Mouse (Mus musculus): ENCODE measurements around the gene Phf8. TPM values are rescaled to one million over a fixed set of nuclear protein-coding genes. Genes with fewer than 3 reads are reported as not detected.

Phf8 gene
- polyA plus RNA-seq, 1 experiment from 2014 or later: 19.0 TPM

GRCm38 (mm10) chrX:151553356-151553755 is 32.9 kb downstream of the Phf8 start:
- no peaks in the 10 kb centered on the region for H3K9me3 ChIP-seq (replicated peaks)
- H3K27me3 ChIP-seq (replicated peaks): no peaks in the 10 kb centered on the region
- H3K27ac ChIP-seq (ENCODE audit: poor library complexity, severe bottlenecking): no peak overlapping the region
- H3K9ac ChIP-seq: no peak overlapping the region
- no peak overlapping the region for H3K4me2 ChIP-seq
- 0 out of 2 replicates have a peak, but pooled peaks cover 9% of the 10 kb centered on the region for H3K36me3 ChIP-seq
- WGBS: 83% methylated on average over 4 of the region's 4 CpGs
- no peak for ATAC-seq (ENCODE audit: insufficient number of reproducible peaks, low FRiP score)
- H3K4me1 ChIP-seq (replicated peaks): no peaks in the 10 kb centered on the region
- H3K4me3 ChIP-seq: no peak overlapping the region

DNA sequence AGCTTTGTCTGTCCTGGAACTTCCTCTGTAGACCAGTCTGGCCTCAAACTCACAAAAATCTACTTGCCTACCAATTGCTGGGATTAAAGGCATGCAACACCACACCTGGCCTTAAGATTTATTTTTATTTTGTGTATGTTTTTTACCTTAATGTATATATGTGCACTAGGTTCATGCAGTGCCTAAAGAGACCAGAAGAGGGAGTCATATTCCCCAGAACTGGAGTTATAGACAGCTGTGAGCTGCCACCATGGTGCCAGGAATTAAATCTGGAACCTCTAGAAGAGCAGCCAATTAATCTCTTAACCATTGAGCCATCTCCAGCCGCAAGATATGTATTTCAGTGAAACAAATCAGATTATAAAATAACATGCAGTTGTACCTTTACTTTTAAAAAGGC is 54.7 kb downstream of the Phf8 start:
- Histone ChIP-seq H3K4me3 (no peak overlapping the region), H3K4me2 (no peak overlapping the region), H3K27ac (ENCODE audit: poor library complexity, severe bottlenecking) (no peak overlapping the region), H3K27me3 (replicated peaks) (no peaks in the 10 kb centered on the region), H3K9ac (no peak overlapping the region), H3K36me3 (peaks cover 16% of the 10 kb centered on the region), H3K9me3 (replicated peaks) (no peaks in the 10 kb centered on the region), H3K4me1 (replicated peaks) (no peaks in the 10 kb centered on the region)
- 97% methylated on average over 1 of the region's 1 CpGs for WGBS
- ATAC-seq (ENCODE audit: insufficient number of reproducible peaks, low FRiP score): no peak

- 63% methylated on average over 2 of the region's 2 CpGs for WGBS
These were observed 122.9 kb downstream of the Phf8 start for GRCm38 (mm10) chrX:151643386-151643785.

GRCm38 (mm10) chrX:151653744-151654143 is 133.3 kb downstream of the Phf8 start:
- no peak for ATAC-seq (ENCODE audit: insufficient number of reproducible peaks, low FRiP score)
- H3K27ac ChIP-seq (ENCODE audit: poor library complexity, severe bottlenecking): no peak overlapping the region
- H3K4me2 ChIP-seq: no peak overlapping the region
- no peaks in the 10 kb centered on the region for H3K27me3 ChIP-seq (replicated peaks)
- H3K9ac ChIP-seq: no peak overlapping the region
- no peaks in the 10 kb centered on the region for H3K4me1 ChIP-seq (replicated peaks)
- no peaks in the 10 kb centered on the region for H3K36me3 ChIP-seq
- no peaks in the 10 kb centered on the region for H3K9me3 ChIP-seq (replicated peaks)
- no peak overlapping the region for H3K4me3 ChIP-seq
- WGBS: 52% methylated on average over 2 of the region's 2 CpGs

More at GRCm38 (mm10) chrX:151643386-151643785, 122.9 kb downstream of the Phf8 start:
- Histone ChIP-seq H3K9ac (no peak overlapping the region), H3K9me3 (replicated peaks) (no peaks in the 10 kb centered on the region), H3K4me2 (no peak overlapping the region), H3K4me1 (replicated peaks) (no peaks in the 10 kb centered on the region), H3K27ac (ENCODE audit: poor library complexity, severe bottlenecking) (no peak overlapping the region), H3K27me3 (replicated peaks) (peaks cover 4% of the 10 kb centered on the region; the same call in 1 of the 2 replicates), H3K4me3 (no peak overlapping the region), H3K36me3 (no peaks in the 10 kb centered on the region)
- ATAC-seq (ENCODE audit: insufficient number of reproducible peaks, low FRiP score): no peak

GRCm38 (mm10) chrX:151674492-151675171 is 154.2 kb downstream of the Phf8 start:
- 74% methylated on average over 5 of the region's 5 CpGs for WGBS
- Histone ChIP-seq H3K27me3 (replicated peaks) (no peaks in the 10 kb centered on the region), H3K9ac (no peak overlapping the region), H3K36me3 (no peaks in the 10 kb centered on the region), H3K4me2 (no peak overlapping the region), H3K4me1 (replicated peaks) (no peaks in the 10 kb centered on the region), H3K27ac (ENCODE audit: poor library complexity, severe bottlenecking) (no peak overlapping the region), H3K9me3 (replicated peaks) (no peaks in the 10 kb centered on the region), H3K4me3 (no peak overlapping the region)
- no peak for ATAC-seq (ENCODE audit: insufficient number of reproducible peaks, low FRiP score)

Other genes with a start within 250 kb of the Phf8 start
- gene Fam120c, start 176.5 kb upstream of the Phf8 start, polyA plus RNA-seq (2016; fragmentation: Nextera tagmentation; extraction: Ambion mirVana): 4.6 and 5.3 TPM in 2 replicates

Measured in heart, embryonic 12.5 days (tissue).